Mouse (Mus musculus) bone marrow macrophage, adult 2 months (primary cell): ENCODE data around the gene Fam168a. TPM values are rescaled to one million over a fixed set of nuclear protein-coding genes. Genes with fewer than 3 reads are reported as not detected.
A peak's percentile ranks its signal among the peaks of the same experiment; 100 is the strongest.

ENCODE experiments used
- H3K27ac ChIP-seq: 2 replicates; pipeline ENCODE4 v1.5.1; 2012; ENCODE audit warnings: low read depth, low read length; ENCODE audit not compliant: insufficient read depth
- H3K4me1 ChIP-seq: 2 replicates; pipeline ENCODE4 v1.6.1; 2012; ENCODE audit warnings: low read length; ENCODE audit not compliant: control insufficient read depth, insufficient read depth
- H3K4me3 ChIP-seq: 2 replicates; pipeline ENCODE4 v1.5.1; 2012; ENCODE audit warnings: mild to moderate bottlenecking, low read length, moderate library complexity; ENCODE audit not compliant: insufficient read depth
- CTCF ChIP-seq: IDR thresholded peaks from 2 replicates; pipeline ENCODE4 v1.5.1; 2012; ENCODE audit warnings: low read depth, mild to moderate bottlenecking, low read length, moderate library complexity
- POLR2A ChIP-seq: IDR thresholded peaks from 2 replicates; pipeline ENCODE4 v1.6.1; 2012; ENCODE audit warnings: mild to moderate bottlenecking, low read depth, low read length, borderline replicate concordance
- polyA plus RNA-seq: library from polyadenylated mRNA; stranded (reverse); fragments of >200 nt; gene quantifications from 2 replicates; pipeline ENCODE4 v1.2.4, GENCODE M21; 2012; ENCODE audit not compliant: missing spikeins, insufficient read depth, insufficient read length

The Fam168a gene
- polyA plus RNA-seq, 1 experiment: 32.1 TPM

GRCm38 (mm10) chr7:100861209-100861608 is 154.8 kb downstream of the Fam168a start:
- TF ChIP-seq POLR2A (no peak), CTCF (no peak)
- peaks cover 28% of the 10 kb centered on the region for H3K4me1 ChIP-seq
- H3K27ac ChIP-seq: no peak overlapping the region
- H3K4me3 ChIP-seq: no peak overlapping the region

GRCm38 (mm10) chr7:100862353-100862752 is 155.9 kb downstream of the Fam168a start:
- Histone ChIP-seq H3K4me3 (peak overlapping the region; percentile 67), H3K4me1 (peaks cover 20% of the 10 kb centered on the region), H3K27ac (0 out of 2 replicates have a peak overlapping the region, but pooled peaks have one; percentile 14)
- no peak for TF ChIP-seq CTCF
- TF ChIP-seq POLR2A: no peak

GRCm38 (mm10) chr7:100862828-100863638 is 156.6 kb downstream of the Fam168a start, which contains the start of gene Relt:
Relt (minus strand) TSS chr7:100863446.
- H3K4me1 ChIP-seq: peaks cover 21% of the 10 kb centered on the region
- H3K4me3 ChIP-seq: peak within 1 kb of the TSS; percentile 67
- H3K27ac ChIP-seq: peak within 1 kb of the TSS; percentile 14; the same call in 1 of the 2 replicates
- TF ChIP-seq CTCF (no peak), POLR2A (peak; percentile 87; the same call in 1 of the 2 replicates)

GRCm38 (mm10) chr7:100866675-100867074 is 160.2 kb downstream of the Fam168a start:
- Histone ChIP-seq H3K4me3 (no peak overlapping the region), H3K4me1 (peaks cover 42% of the 10 kb centered on the region), H3K27ac (no peak overlapping the region)
- peak; percentile 95 for TF ChIP-seq CTCF
- no peak for TF ChIP-seq POLR2A

GRCm38 (mm10) chr7:100867561-100867960 is 161.1 kb downstream of the Fam168a start:
- Histone ChIP-seq H3K4me1 (peaks cover 39% of the 10 kb centered on the region), H3K4me3 (no peak overlapping the region), H3K27ac (no peak overlapping the region)
- no peak for TF ChIP-seq POLR2A

- Histone ChIP-seq H3K4me1 (peaks cover 39% of the 10 kb centered on the region), H3K4me3 (no peak overlapping the region), H3K27ac (peak overlapping the region; percentile 97)
- TF ChIP-seq CTCF (no peak), POLR2A (no peak)
Measured at GRCm38 (mm10) chr7:100868551-100868950, 162.1 kb downstream of the Fam168a start.

GRCm38 (mm10) chr7:100869877-100870629 is 163.6 kb downstream of the Fam168a start:
- H3K27ac ChIP-seq: no peak overlapping the region
- no peak overlapping the region for H3K4me3 ChIP-seq
- peaks cover 43% of the 10 kb centered on the region for H3K4me1 ChIP-seq
- no peak for TF ChIP-seq CTCF
- no peak for TF ChIP-seq POLR2A

GRCm38 (mm10) chr7:100871355-100871754 is 164.9 kb downstream of the Fam168a start:
- H3K27ac ChIP-seq: no peak overlapping the region
- TF ChIP-seq POLR2A: no peak
- TF ChIP-seq CTCF: no peak
- peaks cover 54% of the 10 kb centered on the region for H3K4me1 ChIP-seq
- no peak overlapping the region for H3K4me3 ChIP-seq

GRCm38 (mm10) chr7:100871892-100872291 is 165.5 kb downstream of the Fam168a start:
- H3K4me3 ChIP-seq: no peak overlapping the region
- peaks cover 54% of the 10 kb centered on the region for H3K4me1 ChIP-seq
- no peak overlapping the region for H3K27ac ChIP-seq
- TF ChIP-seq CTCF (no peak), POLR2A (no peak)

GRCm38 (mm10) chr7:100873197-100873596 is 166.8 kb downstream of the Fam168a start:
- TF ChIP-seq POLR2A (no peak), CTCF (no peak)
- H3K27ac ChIP-seq: no peak overlapping the region
- peaks cover 46% of the 10 kb centered on the region for H3K4me1 ChIP-seq
- H3K4me3 ChIP-seq: no peak overlapping the region
